Mouse (Mus musculus) 3134 (cell line): ENCODE measurements around the gene Olfr859.
"Not testable (repeated sequence)": the region's sequence is repeated elsewhere in the genome, so short reads cannot be mapped to it uniquely, and the experiment has no call there.

Experiments
- DNase-seq: peaks from one replicate; pipeline ENCODE4 v3.0.0-alpha.2; 2011; ENCODE audit warnings: low spot score; ENCODE audit not compliant: insufficient read length; ENCODE audit errors: extremely low read depth

Gene Olfr859

GRCm38 (mm10) chr9:19804606-19805005, at the start of gene Olfr859:
TSS of gene Olfr859 (plus strand) at chr9:19804906.
- DNase-seq, result not testable (repeated sequence)

GRCm38 (mm10) chr9:19769136-19769535, 35.6 kb upstream of the Olfr859 start:
- DNase-seq, result no peak

GRCm38 (mm10) chr9:19769701-19770100, 35.0 kb upstream of the Olfr859 start:
- DNase-seq, result no peak

- no peak for DNase-seq
Measured at GRCm38 (mm10) chr9:19779983-19780382, 24.7 kb upstream of the Olfr859 start, which contains the start of gene Olfr58. TSS of gene Olfr58 (plus strand) at chr9:19780283.

- no peak for DNase-seq
Measured at GRCm38 (mm10) chr9:19803000-19803399, 1.7 kb upstream of the Olfr859 start.

- DNase-seq, result no peak
Measured at GRCm38 (mm10) chr9:19849647-19850046, 44.9 kb downstream of the Olfr859 start, which contains the start of gene Olfr860. TSS of gene Olfr860 (minus strand) at chr9:19849747.
